Mouse (Mus musculus): ENCODE data around the gene Krcc1. TPM values are rescaled to one million over a fixed set of nuclear protein-coding genes. Genes with fewer than 3 reads are reported as not detected.

Krcc1 gene
- total and polyA plus RNA-seq, 3 experiments, result 25.8 to 31.6 TPM; not detected in 1

DNA sequence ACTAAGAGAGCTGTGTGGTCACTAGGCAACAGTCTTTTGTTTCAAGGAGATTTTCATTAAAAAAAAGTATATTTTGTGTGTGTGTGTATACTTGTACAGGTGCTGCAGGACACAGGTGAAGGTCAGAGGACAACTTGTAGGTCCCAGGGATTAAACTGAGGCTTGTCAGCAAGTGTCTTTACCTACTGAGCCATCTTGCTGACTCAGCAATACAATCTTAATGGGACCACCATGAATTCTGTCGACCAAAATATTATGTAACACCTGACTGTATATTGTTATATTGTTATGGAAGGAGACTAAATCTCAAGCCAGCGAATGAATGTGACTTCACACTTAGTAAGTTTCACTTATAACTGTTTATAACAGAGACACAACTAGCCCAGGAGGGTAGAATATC lies 26.6 kb downstream of the Krcc1 start:
- H3K9me3 ChIP-seq (replicated peaks; ENCODE audit: insufficient read depth, low read length), result no peaks in the 10 kb centered on the region
- no peaks in the 10 kb centered on the region for H3K79me2 ChIP-seq (ENCODE audit: control insufficient read depth, insufficient read depth, low read length, poor library complexity)
- peaks cover 0 to 3% of the 10 kb centered on the region in 2 experiments; a peak in 3 of 4 replicates for H3K27me3 ChIP-seq (ENCODE audit: control insufficient read depth in 1 of 2, insufficient read depth in 2 of 2, low read length in 2 of 2)
- no peak overlapping the region for H3K9ac ChIP-seq (ENCODE audit: control insufficient read depth, low read depth, low read length, poor library complexity, severe bottlenecking)
- no peak for TF ChIP-seq USF1 (IDR thresholded peaks at IDR 0.05; ENCODE audit: low read depth, low read length)
- no peak for TF ChIP-seq RAD21 (IDR thresholded peaks at IDR 0.05; ENCODE audit: low read depth, low read length)
- TF ChIP-seq NRF1 (IDR thresholded peaks at IDR 0.05; ENCODE audit: insufficient read depth, low read depth, low read length, poor library complexity, severe bottlenecking), result no peak
- no peak for TF ChIP-seq POLR2A (IDR thresholded peaks at IDR 0.05; ENCODE audit: control insufficient read depth in 1 of 2, insufficient read depth in 1 of 2, low read depth in 1 of 2, low read length in 2 of 2, poor library complexity in 1 of 2)
- TF ChIP-seq MAFK (IDR thresholded peaks at IDR 0.05; ENCODE audit: borderline replicate concordance, low read depth, low read length), result peak; percentile 87
- H3K4me1 ChIP-seq (ENCODE audit: control insufficient read depth in 1 of 2, insufficient read depth in 2 of 2, low read length in 2 of 2), result no peaks in the 10 kb centered on the region
- H3K4me3 ChIP-seq (ENCODE audit: control insufficient read depth in 1 of 2, insufficient read depth in 1 of 2, low read depth in 2 of 2, low read length in 2 of 2), result no peak overlapping the region
- no peaks in the 10 kb centered on the region for H3K36me3 ChIP-seq (ENCODE audit: control insufficient read depth in 1 of 2, insufficient read depth in 2 of 2, low read length in 2 of 2)
- no peak overlapping the region for H3K27ac ChIP-seq (ENCODE audit: control insufficient read depth, low read depth, low read length)
- no peak for DNase-seq (ENCODE audit: low read depth, low spot score)

DNA sequence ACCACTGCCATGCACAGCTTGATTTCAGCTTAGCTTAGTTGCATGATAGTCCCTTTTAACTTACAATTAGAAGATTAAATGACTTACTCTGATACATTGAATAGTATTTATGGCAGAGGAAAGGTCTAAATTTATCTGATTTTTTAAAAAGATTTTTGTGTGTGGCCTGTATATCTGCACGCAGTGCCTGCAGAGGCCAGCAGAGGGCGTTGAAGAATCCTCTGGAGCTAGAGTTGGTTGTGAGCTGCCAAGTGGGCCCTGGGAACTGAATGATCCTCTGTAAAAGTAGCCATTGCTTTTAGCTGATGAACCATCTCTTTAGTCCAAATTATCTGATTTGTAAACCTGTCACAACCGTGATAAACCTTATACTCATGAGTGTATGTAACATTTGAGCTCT lies 27.3 kb downstream of the Krcc1 start:
- no peak for TF ChIP-seq SIN3A (IDR thresholded peaks at IDR 0.05; ENCODE audit: low read length)
- peak; percentile 14 for TF ChIP-seq RAD21 (IDR thresholded peaks at IDR 0.05; ENCODE audit: low read depth, low read length)
- TF ChIP-seq CTCF (IDR thresholded peaks at IDR 0.05 in 2 of 3, conservative IDR thresholded peaks at IDR 0.05 in 1 of 3; ENCODE audit: control insufficient read depth in 1 of 3, insufficient read depth in 1 of 3, low read depth in 2 of 3, low read length in 3 of 3, poor library complexity in 1 of 3, severe bottlenecking in 1 of 3), result peak in 2 of 3 experiments; percentile 26 to 27; a peak in 4 of 6 replicates
- TF ChIP-seq SMC3 (IDR thresholded peaks at IDR 0.05; ENCODE audit: low read depth, low read length), result peak; percentile 42; the same call in 1 of the 2 replicates
- no peak for DNase-seq (ENCODE audit: low read depth, low spot score)
- no peak overlapping the region for H3K4me3 ChIP-seq (ENCODE audit: control insufficient read depth in 1 of 2, insufficient read depth in 1 of 2, low read depth in 2 of 2, low read length in 2 of 2)
- no peaks in the 10 kb centered on the region for H3K79me2 ChIP-seq (ENCODE audit: control insufficient read depth, insufficient read depth, low read length, poor library complexity)
- no peaks in the 10 kb centered on the region for H3K9me3 ChIP-seq (replicated peaks; ENCODE audit: insufficient read depth, low read length)
- H3K27me3 ChIP-seq (ENCODE audit: control insufficient read depth in 1 of 2, insufficient read depth in 2 of 2, low read length in 2 of 2), result peaks cover 2 to 3% of the 10 kb centered on the region in 2 experiments; a peak in 3 of 4 replicates
- H3K36me3 ChIP-seq (ENCODE audit: control insufficient read depth in 1 of 2, insufficient read depth in 2 of 2, low read length in 2 of 2), result no peaks in the 10 kb centered on the region
- H3K4me1 ChIP-seq (ENCODE audit: control insufficient read depth in 1 of 2, insufficient read depth in 2 of 2, low read length in 2 of 2), result no peaks in the 10 kb centered on the region
- no peak overlapping the region for H3K9ac ChIP-seq (ENCODE audit: control insufficient read depth, low read depth, low read length, poor library complexity, severe bottlenecking)
- no peak overlapping the region for H3K27ac ChIP-seq (ENCODE audit: control insufficient read depth, low read depth, low read length)

DNA sequence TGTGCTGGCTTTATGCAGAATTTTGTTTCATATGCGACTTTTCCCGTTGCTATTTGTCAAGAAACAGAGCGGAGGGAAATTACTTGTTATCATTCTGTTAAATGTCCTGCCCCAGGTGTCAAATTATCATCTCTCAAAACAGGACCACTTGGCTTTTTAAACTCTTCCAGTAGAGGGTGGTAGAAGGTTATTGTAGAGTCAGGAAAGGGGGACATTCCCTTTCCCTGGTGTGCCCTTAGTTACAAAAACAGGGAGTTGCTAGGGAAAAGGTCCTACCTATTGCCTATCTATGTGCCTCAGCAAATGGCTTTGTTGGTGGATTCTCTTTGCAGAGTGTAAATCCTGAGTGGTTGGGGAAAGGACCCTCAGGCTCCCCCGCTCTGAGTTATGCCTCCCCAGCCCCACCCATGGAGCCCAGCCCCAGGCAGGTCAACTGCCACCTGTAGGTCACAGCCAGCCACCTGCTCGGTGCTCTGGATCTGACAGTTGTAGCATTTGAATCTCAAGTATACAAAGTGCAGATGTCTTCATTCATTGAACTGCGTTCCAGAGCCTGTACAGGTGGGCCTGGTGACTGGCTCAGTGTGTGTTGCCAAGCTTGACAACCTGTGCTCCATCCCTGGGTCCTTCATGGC lies 30.7 kb downstream of the Krcc1 start:
- Histone ChIP-seq H3K9me3 (replicated peaks; ENCODE audit: insufficient read depth, low read length) (no peaks in the 10 kb centered on the region), H3K9ac (ENCODE audit: control insufficient read depth, low read depth, low read length, poor library complexity, severe bottlenecking) (no peak overlapping the region), H3K4me1 (ENCODE audit: control insufficient read depth in 1 of 2, insufficient read depth in 2 of 2, low read length in 2 of 2) (no peaks in the 10 kb centered on the region), H3K79me2 (ENCODE audit: control insufficient read depth, insufficient read depth, low read length, poor library complexity) (no peaks in the 10 kb centered on the region), H3K27ac (ENCODE audit: control insufficient read depth, low read depth, low read length) (no peak overlapping the region), H3K4me3 (ENCODE audit: control insufficient read depth in 1 of 2, insufficient read depth in 1 of 2, low read depth in 2 of 2, low read length in 2 of 2) (no peak overlapping the region), H3K36me3 (ENCODE audit: control insufficient read depth in 1 of 2, insufficient read depth in 2 of 2, low read length in 2 of 2) (no peaks in the 10 kb centered on the region), H3K27me3 (ENCODE audit: control insufficient read depth in 1 of 2, insufficient read depth in 2 of 2, low read length in 2 of 2) (peaks cover 8 to 16% of the 10 kb centered on the region in 2 experiments)
- DNase-seq (ENCODE audit: low read depth, low spot score), result no peak
- TF ChIP-seq MAFK (IDR thresholded peaks at IDR 0.05; ENCODE audit: borderline replicate concordance, low read depth, low read length) (no peak), RAD21 (IDR thresholded peaks at IDR 0.05; ENCODE audit: low read depth, low read length) (peak; percentile 5), MAZ (IDR thresholded peaks at IDR 0.05; ENCODE audit: low read depth, low read length) (no peak), USF2 (IDR thresholded peaks at IDR 0.05; ENCODE audit: borderline replicate concordance in 1 of 2, insufficient read depth in 1 of 2, low read depth in 1 of 2, low read length in 2 of 2) (no peak)
